Mouse (Mus musculus) forebrain, embryonic 15.5 days (tissue): ENCODE results near the gene Flad1. TPM values are rescaled to one million over a fixed set of nuclear protein-coding genes. Genes with fewer than 3 reads are reported as not detected.
"Not testable (repeated sequence)": the region's sequence is repeated elsewhere in the genome, so short reads cannot be mapped to it uniquely, and the experiment has no call there.

Source experiments
- ATAC-seq: fragments of 200-750 bp; cut with Nextera tagmentation; replicated peaks from 2 replicates; pipeline ENCODE4 v1.8.0; 2017; ENCODE audit warnings: mild to moderate bottlenecking, moderate TSS enrichment, moderate library complexity
- H3K27ac ChIP-seq: fragments of 300-500 bp; sonication (generic); replicated peaks from 2 replicates; pipeline ENCODE4 v1.5.1; 2015; ENCODE audit warnings: mild to moderate bottlenecking, inconsistent platforms
- H3K27me3 ChIP-seq: fragments of 300-500 bp; sonication (generic); 2 replicates; pipeline ENCODE4 v1.6.1; 2015; ENCODE audit warnings: inconsistent platforms
- H3K36me3 ChIP-seq: fragments of 300-500 bp; sonication (generic); 2 replicates; pipeline ENCODE4 v1.6.1; 2015; ENCODE audit warnings: mild to moderate bottlenecking, inconsistent platforms
- H3K4me1 ChIP-seq: fragments of 300-500 bp; sonication (generic); 2 replicates; pipeline ENCODE4 v1.6.1; 2015; ENCODE audit warnings: inconsistent platforms
- H3K4me2 ChIP-seq: fragments of 300-500 bp; sonication (generic); replicated peaks from 2 replicates; pipeline ENCODE4 v1.6.1; 2015; ENCODE audit warnings: mild to moderate bottlenecking, inconsistent platforms
- H3K4me3 ChIP-seq: fragments of 300-500 bp; sonication (generic); 2 replicates; pipeline ENCODE4 v1.5.1; 2015; ENCODE audit warnings: mild to moderate bottlenecking, inconsistent platforms
- H3K9ac ChIP-seq: fragments of 300-500 bp; sonication (generic); replicated peaks from 2 replicates; pipeline ENCODE4 v1.6.1; 2015; ENCODE audit warnings: mild to moderate bottlenecking, inconsistent platforms
- H3K9me3 ChIP-seq: fragments of 300-500 bp; sonication (generic); 2 replicates; pipeline ENCODE4 v1.6.1; 2016; ENCODE audit warnings: inconsistent platforms
- WGBS: fragments of 180-500 bp; shearing (Covaris S2); methylation state at CpG from one replicate; pipeline ENCODE4 v1.1.7; 2015; ENCODE audit warnings: mixed read lengths; 5-methylcytosine and 5-hydroxymethylcytosine counted together
- polyA plus RNA-seq: library from polyadenylated mRNA; unstranded; fragments of >200 nt; fragmentation: Nextera tagmentation; extraction: Ambion mirVana; gene quantifications from 2 replicates; pipeline ENCODE4 v1.2.1, GENCODE M21; 2015

The Flad1 gene
- polyA plus RNA-seq, 1 experiment from 2014 or later = 42.0 TPM

DNA sequence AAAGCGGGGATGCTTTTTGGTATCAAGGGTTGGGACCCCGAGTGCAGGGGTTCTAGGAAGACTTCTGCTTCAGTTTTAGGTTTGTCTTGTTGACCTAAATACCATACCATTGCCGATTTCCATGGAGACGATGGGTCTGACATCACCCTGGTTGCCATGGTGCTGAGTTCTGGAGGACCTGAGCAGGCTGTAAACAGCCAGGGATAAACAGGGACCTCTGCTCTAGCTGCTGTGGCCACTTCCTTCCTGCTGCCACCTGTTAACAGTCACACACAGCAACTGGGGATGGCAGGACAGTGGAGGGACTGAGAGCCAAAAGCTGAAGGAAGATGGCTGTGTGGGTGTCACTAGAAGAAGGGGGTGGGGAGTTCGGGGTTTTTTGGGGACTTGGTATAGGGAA is 25.6 kb upstream of the Flad1 start:
- Histone ChIP-seq H3K4me1 (peaks cover 12% of the 10 kb centered on the region), H3K9ac (peak overlapping the region; percentile 20; the same call in 1 of the 2 replicates), H3K4me2 (peak overlapping the region; percentile 37), H3K27ac (no peak overlapping the region), H3K9me3 (no peaks in the 10 kb centered on the region), H3K36me3 (peaks cover 29% of the 10 kb centered on the region), H3K27me3 (no peaks in the 10 kb centered on the region), H3K4me3 (peak overlapping the region; percentile 33)
- 15% methylated on average over 5 of the region's 5 CpGs for WGBS
- ATAC-seq = peak; percentile 23; the same call in 1 of the 2 replicates

DNA sequence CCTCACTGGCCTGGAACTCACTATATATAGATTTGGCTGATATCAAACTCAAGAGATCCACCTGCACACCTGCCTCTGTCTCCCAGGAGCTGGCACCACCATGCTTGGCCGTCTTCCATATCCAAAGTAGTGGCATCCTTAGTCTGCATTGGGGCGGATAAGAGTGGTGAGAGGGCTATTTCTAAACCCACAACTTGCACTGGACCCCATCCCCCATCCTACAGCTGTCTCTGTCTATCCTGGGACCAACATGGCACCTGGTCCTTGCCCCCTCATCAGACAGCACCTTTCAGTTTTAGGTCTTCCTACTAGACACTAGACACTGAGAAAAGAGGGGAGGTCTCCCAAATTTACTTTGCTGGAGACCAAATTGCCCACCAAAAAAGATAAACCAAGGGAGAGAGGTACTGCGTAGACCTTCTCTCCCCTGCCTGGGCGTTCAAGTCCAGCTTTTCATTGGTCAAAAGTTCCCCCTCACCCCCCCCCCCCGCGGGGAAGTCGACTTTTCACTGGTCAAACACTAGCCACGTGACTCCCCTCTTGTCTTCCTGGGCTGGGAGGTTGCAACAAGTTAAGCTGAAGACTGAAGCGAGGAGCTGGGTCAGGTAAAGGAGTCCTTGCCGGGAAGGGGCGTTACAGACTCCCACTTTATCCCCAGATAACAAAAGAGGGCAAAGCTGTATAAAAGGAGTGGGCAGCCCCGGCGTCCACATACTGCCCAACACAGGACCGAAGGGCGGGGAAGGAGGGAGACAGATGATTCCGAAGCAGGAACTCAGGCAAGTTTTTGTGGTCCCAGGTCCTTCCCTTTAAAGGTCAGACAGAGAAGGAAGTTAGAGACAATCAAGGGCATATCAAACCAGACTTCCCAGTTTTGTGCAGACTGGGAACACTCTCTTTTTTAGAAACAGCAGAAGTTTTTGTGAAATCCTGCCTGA is 24.8 kb upstream of the Flad1 start, which contains the start of gene Pbxip1:
Gene Pbxip1, plus strand, starts transcription at position 531 of the 938 bp plus-strand sequence.
- peak within 1 kb of the TSS; percentile 37 for H3K4me2 ChIP-seq
- H3K36me3 ChIP-seq = peaks cover 31% of the 10 kb centered on the region
- H3K9ac ChIP-seq = peak within 1 kb of the TSS; percentile 20; the same call in 1 of the 2 replicates
- H3K27ac ChIP-seq = no peak within 1 kb of the TSS
- H3K9me3 ChIP-seq = no peaks in the 10 kb centered on the region
- peak; percentile 43; the same call in 1 of the 2 replicates for ATAC-seq
- 4% methylated on average over 16 of the region's 16 CpGs for WGBS
- H3K4me1 ChIP-seq = peaks cover 19% of the 10 kb centered on the region
- H3K27me3 ChIP-seq = no peaks in the 10 kb centered on the region
- H3K4me3 ChIP-seq = peak within 1 kb of the TSS; percentile 33

DNA sequence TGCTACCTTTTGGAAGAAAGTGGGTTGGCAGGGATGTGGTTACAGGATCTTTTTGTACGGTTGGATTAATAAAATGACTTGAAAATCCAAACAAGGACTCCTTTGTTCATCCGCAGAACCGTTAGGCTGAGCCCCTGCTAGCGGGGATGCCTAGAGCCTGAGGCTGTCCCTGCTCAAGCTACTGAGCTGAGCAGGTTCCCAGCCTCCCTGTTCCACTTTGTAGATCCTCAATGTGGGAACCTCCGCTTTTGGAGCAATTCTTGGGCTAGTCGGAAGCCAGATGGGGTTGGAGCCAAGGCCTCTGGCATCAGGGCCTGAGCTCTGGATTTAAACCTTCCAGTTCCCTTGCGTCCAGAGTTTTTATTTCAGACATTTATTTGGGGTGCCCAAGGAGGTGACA is 23.4 kb upstream of the Flad1 start:
- 41% methylated on average over 7 of the region's 7 CpGs for WGBS
- Histone ChIP-seq H3K36me3 (peaks cover 31% of the 10 kb centered on the region), H3K27me3 (no peaks in the 10 kb centered on the region), H3K9me3 (no peaks in the 10 kb centered on the region), H3K4me3 (no peak overlapping the region), H3K9ac (no peak overlapping the region), H3K27ac (peak overlapping the region; percentile 25), H3K4me1 (peaks cover 28% of the 10 kb centered on the region), H3K4me2 (no peak overlapping the region)
- ATAC-seq = no peak

DNA sequence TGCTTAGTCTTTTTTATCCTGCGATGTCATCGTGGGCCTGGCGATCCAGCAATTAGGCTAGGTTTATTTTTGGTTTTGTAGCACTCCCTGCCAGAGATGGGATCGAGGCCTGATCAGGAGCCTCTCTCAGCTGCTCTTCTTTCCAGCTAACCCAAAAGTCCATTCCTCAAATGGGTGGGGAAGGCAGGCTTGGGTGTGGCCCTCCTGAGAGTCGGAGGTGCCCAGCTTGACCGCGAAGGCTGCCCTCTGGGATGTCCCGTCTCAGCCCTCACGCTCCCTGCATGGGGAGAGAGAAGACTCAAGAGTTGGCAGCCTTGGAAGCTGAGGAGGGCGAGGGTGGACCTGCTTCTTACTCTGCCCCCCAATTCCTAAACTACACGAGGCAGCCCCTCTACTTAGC is 22.9 kb upstream of the Flad1 start:
- Histone ChIP-seq H3K36me3 (peaks cover 31% of the 10 kb centered on the region), H3K4me3 (no peak overlapping the region), H3K4me1 (peaks cover 30% of the 10 kb centered on the region), H3K4me2 (no peak overlapping the region), H3K9ac (no peak overlapping the region), H3K27ac (peak overlapping the region; percentile 25; the same call in 1 of the 2 replicates), H3K27me3 (no peaks in the 10 kb centered on the region), H3K9me3 (no peaks in the 10 kb centered on the region)
- 79% methylated on average over 11 of the region's 11 CpGs for WGBS
- no peak for ATAC-seq

DNA sequence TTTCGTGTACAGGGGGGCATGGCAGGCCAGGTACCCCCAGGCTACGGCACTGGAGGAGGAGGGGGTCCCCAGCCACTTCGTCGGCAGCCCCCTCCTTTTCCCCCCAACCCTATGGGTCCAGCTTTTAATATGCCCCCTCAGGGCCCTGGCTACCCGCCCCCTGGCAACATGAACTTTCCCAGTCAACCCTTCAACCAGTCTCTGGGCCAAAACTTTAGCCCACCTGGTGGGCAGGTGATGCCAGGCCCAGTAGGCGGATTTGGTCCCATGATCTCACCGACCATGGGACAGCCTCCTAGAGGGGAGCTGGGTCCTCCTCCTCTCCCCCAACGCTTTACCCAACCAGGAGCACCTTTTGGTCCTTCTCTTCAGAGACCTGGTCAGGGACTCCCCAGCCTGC is 20.9 kb upstream of the Flad1 start:
- Histone ChIP-seq H3K27me3 (no peaks in the 10 kb centered on the region), H3K9ac (no peak overlapping the region), H3K4me2 (no peak overlapping the region), H3K27ac (no peak overlapping the region), H3K4me3 (no peak overlapping the region), H3K9me3 (no peaks in the 10 kb centered on the region), H3K4me1 (peaks cover 30% of the 10 kb centered on the region), H3K36me3 (peaks cover 31% of the 10 kb centered on the region)
- ATAC-seq = no peak
- WGBS = 96% methylated on average over 8 of the region's 8 CpGs

DNA sequence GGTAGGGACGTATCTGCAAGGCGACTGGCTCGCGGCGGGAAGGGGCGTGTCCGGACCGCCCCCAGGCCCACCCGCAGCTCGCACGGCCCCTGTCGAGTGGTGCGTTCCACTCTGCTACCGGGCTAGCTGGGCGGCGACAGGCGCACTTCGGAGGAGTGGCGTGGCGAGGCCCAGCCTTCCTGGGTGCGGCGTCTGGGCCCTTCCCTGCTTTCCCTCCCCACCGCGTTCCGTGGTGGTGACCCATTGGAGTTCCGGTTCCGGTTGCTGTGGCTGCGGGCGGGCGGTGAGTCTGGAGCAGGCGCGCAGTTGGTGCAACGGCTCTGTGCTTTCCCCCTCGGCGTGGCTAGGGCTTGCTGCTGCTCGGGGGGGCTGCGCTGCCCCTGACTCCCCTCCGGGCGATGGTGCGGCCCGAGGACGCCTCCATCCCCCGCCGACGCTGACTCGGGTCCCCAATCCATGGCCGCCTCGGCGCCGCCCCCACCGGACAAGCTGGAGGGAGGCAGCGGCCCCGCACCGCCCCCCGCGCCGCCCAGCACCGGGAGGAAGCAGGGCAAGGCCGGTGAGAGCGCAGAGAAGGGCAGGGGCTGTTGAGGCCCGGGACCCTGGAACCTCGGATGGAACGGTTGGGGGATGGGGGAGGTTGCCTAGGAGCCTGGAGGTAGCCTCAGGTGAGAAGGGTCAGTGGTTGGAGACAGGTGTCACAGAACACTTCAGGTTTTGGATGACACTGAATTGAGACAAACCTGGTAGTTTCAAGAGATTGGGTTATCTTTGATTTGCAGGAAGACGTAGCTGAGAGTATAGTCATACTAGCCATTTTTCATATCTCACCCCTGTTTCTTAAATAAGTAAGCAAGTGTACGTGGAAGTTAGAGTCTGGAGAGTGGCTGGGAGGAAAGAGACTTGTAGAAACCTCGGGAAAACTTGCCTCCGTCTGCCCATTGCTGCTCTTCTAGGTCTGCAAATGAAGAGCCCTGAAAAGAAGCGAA is 18.8 kb upstream of the Flad1 start, which contains the start of gene Pygo2:
Gene Pygo2, plus strand, starts transcription at position 44 of the 989 bp plus-strand sequence.
- H3K27ac ChIP-seq = peak within 1 kb of the TSS; percentile 90

DNA sequence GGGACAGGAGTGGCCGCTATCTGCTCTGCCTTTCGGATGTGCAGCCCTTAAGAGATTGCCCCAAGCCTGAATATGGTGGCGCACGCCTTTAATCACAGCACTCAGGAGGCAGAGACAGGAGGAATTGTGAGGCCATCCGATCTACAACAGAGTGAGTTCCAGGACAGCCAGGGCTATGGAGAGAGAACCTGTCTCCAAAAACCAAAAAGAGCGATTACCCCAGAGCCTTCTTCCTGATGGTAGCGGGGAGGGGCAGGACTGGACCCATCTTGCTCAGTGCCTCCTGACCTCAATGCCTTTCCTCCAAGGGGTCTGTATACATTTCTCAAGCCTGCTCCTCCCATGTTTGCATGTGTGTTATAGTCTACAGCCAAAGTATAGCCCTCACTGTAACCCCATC is 17.4 kb upstream of the Flad1 start:
- H3K27ac ChIP-seq, H3K27me3 ChIP-seq, H3K4me2 ChIP-seq, H3K4me3 ChIP-seq, ATAC-seq, H3K9me3 ChIP-seq, H3K9ac ChIP-seq: not testable (repeated sequence)
- H3K36me3 ChIP-seq = peaks cover 19% of the 10 kb centered on the region
- WGBS = 92% methylated on average over 7 of the region's 7 CpGs
- peaks cover 20% of the 10 kb centered on the region for H3K4me1 ChIP-seq

More for the DNA sequence above, 18.8 kb upstream of the Flad1 start, which contains the start of gene Pygo2:
- H3K27me3 ChIP-seq = no peaks in the 10 kb centered on the region
- peak within 1 kb of the TSS; percentile 90 for H3K9ac ChIP-seq
- peaks cover 20% of the 10 kb centered on the region for H3K4me1 ChIP-seq
- peak within 1 kb of the TSS; percentile 90 for H3K4me3 ChIP-seq
- H3K36me3 ChIP-seq = peaks cover 31% of the 10 kb centered on the region
- WGBS = 3% methylated on average over 61 of the region's 68 CpGs
- H3K4me2 ChIP-seq = peak within 1 kb of the TSS; percentile 78
- ATAC-seq = peak; percentile 97
- no peaks in the 10 kb centered on the region for H3K9me3 ChIP-seq

DNA sequence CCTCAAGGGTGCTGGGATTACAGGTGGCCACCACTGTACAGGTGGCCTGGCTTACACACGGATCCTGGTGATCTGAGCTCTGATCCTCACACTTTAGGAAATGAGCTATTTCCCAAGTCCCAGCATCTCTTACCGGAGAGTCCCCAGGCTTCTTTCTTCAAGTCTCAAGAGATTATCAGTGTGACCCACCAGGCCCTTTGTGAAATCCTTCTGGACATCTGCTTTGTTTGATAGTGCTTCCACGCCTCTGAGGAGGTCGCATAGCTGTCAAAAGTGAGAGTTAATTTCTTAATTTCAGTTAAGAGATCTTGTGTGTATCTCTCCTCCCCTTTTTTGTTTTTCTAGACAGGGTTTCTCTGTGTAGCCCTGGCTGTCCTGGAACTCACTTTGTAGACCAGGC is 14.2 kb upstream of the Flad1 start:
- no peaks in the 10 kb centered on the region for H3K27me3 ChIP-seq
- no peaks in the 10 kb centered on the region for H3K9me3 ChIP-seq
- H3K4me3 ChIP-seq = no peak overlapping the region
- no peak overlapping the region for H3K4me2 ChIP-seq
- peaks cover 18% of the 10 kb centered on the region for H3K4me1 ChIP-seq
- no peak for ATAC-seq
- no peak overlapping the region for H3K9ac ChIP-seq
- WGBS = 93% methylated on average over 4 of the region's 4 CpGs
- no peaks in the 10 kb centered on the region; the same call in 1 of the 2 replicates for H3K36me3 ChIP-seq
- no peak overlapping the region for H3K27ac ChIP-seq

DNA sequence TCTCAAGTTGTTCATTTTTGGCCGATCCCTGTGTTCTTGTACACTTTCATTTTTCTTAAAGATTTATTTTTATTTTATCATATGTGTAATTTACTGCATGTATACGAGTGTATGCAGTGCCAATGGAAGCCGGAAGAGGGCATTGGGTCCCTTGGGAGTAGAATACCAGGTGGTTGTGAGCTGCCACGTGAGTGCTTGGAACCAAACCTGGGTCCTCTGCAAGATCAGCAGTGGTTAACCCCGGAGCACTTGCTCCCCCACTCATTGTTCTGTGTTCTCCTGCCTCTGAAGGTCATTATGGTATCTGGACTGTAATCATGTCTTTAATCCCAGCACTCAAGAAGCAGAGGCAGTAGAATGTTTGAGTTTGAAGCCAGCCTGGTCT is 13.5 kb upstream of the Flad1 start:
- no peak overlapping the region for H3K27ac ChIP-seq
- H3K27me3 ChIP-seq = no peaks in the 10 kb centered on the region
- ATAC-seq = no peak
- no peak overlapping the region for H3K9ac ChIP-seq
- 89% methylated on average over 5 of the region's 5 CpGs for WGBS
- peaks cover 18% of the 10 kb centered on the region for H3K4me1 ChIP-seq
- H3K4me3 ChIP-seq = no peak overlapping the region
- no peaks in the 10 kb centered on the region; the same call in 1 of the 2 replicates for H3K36me3 ChIP-seq
- no peak overlapping the region for H3K4me2 ChIP-seq
- no peaks in the 10 kb centered on the region for H3K9me3 ChIP-seq

DNA sequence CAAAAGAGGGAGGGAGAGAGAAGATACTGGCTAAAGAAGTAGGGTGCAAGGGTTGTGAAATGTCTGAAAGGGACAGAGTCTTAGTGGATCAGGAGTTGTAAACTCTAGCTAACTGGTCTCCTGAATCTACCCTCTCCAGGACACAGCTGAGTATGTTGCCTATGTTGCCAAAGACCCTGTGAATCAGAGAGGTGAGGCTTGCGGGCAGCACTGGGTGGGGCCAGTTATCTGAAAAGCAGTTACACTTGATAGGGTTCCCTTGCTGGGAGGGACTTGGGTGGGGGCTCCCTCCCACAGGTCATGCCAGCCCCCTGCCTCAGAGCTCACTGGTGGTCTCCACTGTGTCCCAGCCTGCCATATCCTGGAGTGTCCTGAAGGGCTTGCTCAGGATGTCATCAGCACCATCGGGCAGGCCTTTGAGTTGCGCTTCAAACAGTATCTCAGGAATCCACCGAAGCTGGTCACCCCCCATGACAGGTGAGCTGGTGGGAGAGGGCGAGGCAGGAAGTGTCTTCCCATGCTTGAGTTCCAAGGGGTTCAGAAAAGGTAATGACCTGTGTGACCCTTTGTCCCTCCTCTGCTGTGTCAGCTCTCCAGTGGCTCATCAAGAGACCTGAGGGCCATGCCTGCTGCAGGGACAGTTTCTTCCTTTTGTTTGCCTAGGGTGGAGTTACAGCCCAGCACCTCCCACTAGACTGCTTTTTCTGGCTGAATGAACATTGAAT is 12.9 kb upstream of the Flad1 start:
- no peaks in the 10 kb centered on the region for H3K27me3 ChIP-seq
- no peak for ATAC-seq
- no peak overlapping the region for H3K27ac ChIP-seq
- no peak overlapping the region for H3K9ac ChIP-seq
- H3K9me3 ChIP-seq = no peaks in the 10 kb centered on the region
- H3K4me2 ChIP-seq = no peak overlapping the region
- 88% methylated on average over 5 of the region's 5 CpGs for WGBS
- no peaks in the 10 kb centered on the region; the same call in 1 of the 2 replicates for H3K36me3 ChIP-seq
- H3K4me3 ChIP-seq = no peak overlapping the region
- H3K4me1 ChIP-seq = peaks cover 22% of the 10 kb centered on the region

DNA sequence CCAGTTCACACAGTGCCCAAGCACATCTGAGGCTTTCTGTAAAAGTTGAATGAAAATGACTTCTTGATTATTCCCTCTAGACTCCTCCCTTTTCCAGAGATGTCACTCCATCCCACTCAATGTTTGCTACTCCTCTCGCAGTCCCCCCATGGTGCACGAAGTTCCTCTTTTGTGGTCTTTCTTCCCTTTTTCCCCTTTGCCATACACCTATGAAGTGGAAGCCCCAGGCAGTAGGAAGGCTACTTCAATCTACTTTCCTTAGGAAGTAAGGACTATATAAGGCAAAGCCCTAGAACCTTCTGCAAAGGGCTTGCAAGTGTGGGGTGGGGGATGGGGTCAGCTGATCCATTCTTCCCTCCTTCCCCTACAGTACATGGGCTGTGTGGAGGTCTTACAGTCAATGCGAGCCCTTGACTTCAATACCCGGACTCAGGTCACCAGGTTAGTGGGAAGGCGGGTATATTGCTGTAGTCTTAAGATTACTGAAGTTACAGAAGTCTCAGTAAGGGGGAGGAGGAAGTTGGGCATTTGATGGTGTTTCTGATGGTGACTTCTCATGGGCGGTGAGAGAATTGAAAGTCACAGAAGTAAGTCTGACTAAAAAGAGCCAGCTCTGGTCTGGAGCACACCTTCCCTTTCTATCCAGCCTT is 11.0 kb upstream of the Flad1 start:
- Histone ChIP-seq H3K9ac (no peak overlapping the region), H3K27me3 (no peaks in the 10 kb centered on the region), H3K4me3 (no peak overlapping the region), H3K4me2 (peak overlapping the region; percentile 43; the same call in 1 of the 2 replicates), H3K36me3 (no peaks in the 10 kb centered on the region; the same call in 1 of the 2 replicates), H3K27ac (no peak overlapping the region), H3K9me3 (no peaks in the 10 kb centered on the region), H3K4me1 (peaks cover 27% of the 10 kb centered on the region)
- no peak for ATAC-seq
- WGBS = 81% methylated on average over 6 of the region's 6 CpGs
